Mouse (Mus musculus): ENCODE measurements around the gene Hsp90ab1. TPM values are rescaled to one million over a fixed set of nuclear protein-coding genes. Genes with fewer than 3 reads are reported as not detected.

Hsp90ab1 gene
- polyA plus RNA-seq, 1 experiment from 2014 or later: 1,593 TPM

- peaks cover 8% of the 10 kb centered on the region for H3K27me3 ChIP-seq
- H3K9me3 ChIP-seq: no peaks in the 10 kb centered on the region
- H3K27ac ChIP-seq: no peak overlapping the region
- no peaks in the 10 kb centered on the region for H3K36me3 ChIP-seq
- peaks cover 6% of the 10 kb centered on the region; the same call in 1 of the 2 replicates for H3K4me1 ChIP-seq (replicated peaks)
- H3K4me3 ChIP-seq: no peak overlapping the region
- H3K9ac ChIP-seq: no peak overlapping the region
- no peak for ATAC-seq (ENCODE audit: low FRiP score)
- H3K4me2 ChIP-seq: no peak overlapping the region
- WGBS: 82% methylated on average over 15 of the region's 15 CpGs
These were observed 34.2 kb upstream of the Hsp90ab1 start for GRCm38 (mm10) chr17:45606992-45607879.

GRCm38 (mm10) chr17:45602984-45603383 is 29.9 kb upstream of the Hsp90ab1 start:
- H3K4me3 ChIP-seq: no peak overlapping the region
- H3K4me1 ChIP-seq (replicated peaks): peaks cover 21% of the 10 kb centered on the region
- no peaks in the 10 kb centered on the region for H3K36me3 ChIP-seq
- no peak overlapping the region for H3K27ac ChIP-seq
- peaks cover 32% of the 10 kb centered on the region for H3K27me3 ChIP-seq
- H3K4me2 ChIP-seq: no peak overlapping the region
- 79% methylated on average over 3 of the region's 3 CpGs for WGBS
- no peak for ATAC-seq (ENCODE audit: low FRiP score)
- H3K9ac ChIP-seq: no peak overlapping the region
- H3K9me3 ChIP-seq: no peaks in the 10 kb centered on the region

GRCm38 (mm10) chr17:45601877-45602304 is 28.8 kb upstream of the Hsp90ab1 start, which contains the start of gene Mymx:
TSS of gene Mymx (minus strand) at chr17:45602102.
- no peaks in the 10 kb centered on the region for H3K9me3 ChIP-seq
- H3K9ac ChIP-seq: no peak within 1 kb of the TSS
- no peak within 1 kb of the TSS for H3K4me2 ChIP-seq
- no peak within 1 kb of the TSS for H3K4me3 ChIP-seq
- peaks cover 24% of the 10 kb centered on the region for H3K4me1 ChIP-seq (replicated peaks)
- WGBS: 22% methylated on average over 6 of the region's 6 CpGs
- H3K27ac ChIP-seq: no peak within 1 kb of the TSS
- peak; percentile 32; the same call in 1 of the 2 replicates for ATAC-seq (ENCODE audit: low FRiP score)
- H3K27me3 ChIP-seq: peaks cover 35% of the 10 kb centered on the region
- no peaks in the 10 kb centered on the region for H3K36me3 ChIP-seq

- Histone ChIP-seq H3K4me1 (replicated peaks) (peaks cover 30% of the 10 kb centered on the region), H3K9me3 (no peaks in the 10 kb centered on the region), H3K9ac (no peak overlapping the region), H3K27me3 (peaks cover 39% of the 10 kb centered on the region), H3K4me3 (no peak overlapping the region), H3K27ac (no peak overlapping the region), H3K4me2 (no peak overlapping the region), H3K36me3 (no peaks in the 10 kb centered on the region)
- WGBS: 13% methylated on average over 22 of the region's 22 CpGs
- ATAC-seq (ENCODE audit: low FRiP score): no peak
These were observed 28.3 kb upstream of the Hsp90ab1 start for GRCm38 (mm10) chr17:45601325-45601724.

- Histone ChIP-seq H3K27ac (no peak overlapping the region), H3K36me3 (no peaks in the 10 kb centered on the region), H3K4me1 (replicated peaks) (peaks cover 41% of the 10 kb centered on the region), H3K4me2 (no peak overlapping the region), H3K9me3 (no peaks in the 10 kb centered on the region), H3K9ac (no peak overlapping the region), H3K27me3 (peaks cover 42% of the 10 kb centered on the region), H3K4me3 (no peak overlapping the region)
- ATAC-seq (ENCODE audit: low FRiP score): no peak
- 56% methylated on average over 8 of the region's 8 CpGs for WGBS
These were observed 27.2 kb upstream of the Hsp90ab1 start for GRCm38 (mm10) chr17:45600267-45600666.

- 15% methylated on average over 32 of the region's 32 CpGs for WGBS
- no peaks in the 10 kb centered on the region for H3K9me3 ChIP-seq
- peaks cover 48% of the 10 kb centered on the region for H3K27me3 ChIP-seq
- no peaks in the 10 kb centered on the region for H3K36me3 ChIP-seq
- H3K27ac ChIP-seq: no peak within 1 kb of the TSS
- H3K9ac ChIP-seq: peak within 1 kb of the TSS; percentile 68
- peak within 1 kb of the TSS; percentile 56 for H3K4me2 ChIP-seq
- ATAC-seq (ENCODE audit: low FRiP score): no peak
- peaks cover 47% of the 10 kb centered on the region for H3K4me1 ChIP-seq (replicated peaks)
- H3K4me3 ChIP-seq: peak within 1 kb of the TSS; percentile 32
These were observed 26.6 kb upstream of the Hsp90ab1 start, which contains the start of gene Slc29a1 for GRCm38 (mm10) chr17:45599446-45600242. TSS of gene Slc29a1 (minus strand) at chr17:45599606.

GRCm38 (mm10) chr17:45598891-45599290 is 25.8 kb upstream of the Hsp90ab1 start:
- peaks cover 54% of the 10 kb centered on the region for H3K4me1 ChIP-seq (replicated peaks)
- H3K36me3 ChIP-seq: no peaks in the 10 kb centered on the region
- no peak for ATAC-seq (ENCODE audit: low FRiP score)
- H3K27me3 ChIP-seq: peaks cover 56% of the 10 kb centered on the region
- WGBS: 34% methylated on average over 3 of the region's 3 CpGs
- H3K9ac ChIP-seq: no peak overlapping the region
- H3K27ac ChIP-seq: no peak overlapping the region
- H3K9me3 ChIP-seq: no peaks in the 10 kb centered on the region
- H3K4me2 ChIP-seq: peak overlapping the region; percentile 56
- no peak overlapping the region for H3K4me3 ChIP-seq

- peaks cover 58% of the 10 kb centered on the region for H3K27me3 ChIP-seq
- no peak for ATAC-seq (ENCODE audit: low FRiP score)
These were observed 25.3 kb upstream of the Hsp90ab1 start for GRCm38 (mm10) chr17:45598376-45598775.

GRCm38 (mm10) chr17:45597787-45598186 is 24.7 kb upstream of the Hsp90ab1 start:
- Histone ChIP-seq H3K9me3 (no peaks in the 10 kb centered on the region), H3K36me3 (no peaks in the 10 kb centered on the region), H3K27ac (no peak overlapping the region), H3K4me3 (no peak overlapping the region), H3K27me3 (peaks cover 61% of the 10 kb centered on the region), H3K4me2 (no peak overlapping the region), H3K4me1 (replicated peaks) (peaks cover 65% of the 10 kb centered on the region), H3K9ac (no peak overlapping the region)
- 51% methylated on average over 3 of the region's 3 CpGs for WGBS
- no peak for ATAC-seq (ENCODE audit: low FRiP score)

More at GRCm38 (mm10) chr17:45598376-45598775, 25.3 kb upstream of the Hsp90ab1 start:
- Histone ChIP-seq H3K9me3 (no peaks in the 10 kb centered on the region), H3K36me3 (no peaks in the 10 kb centered on the region), H3K4me3 (no peak overlapping the region), H3K4me1 (replicated peaks) (peaks cover 60% of the 10 kb centered on the region), H3K27ac (no peak overlapping the region), H3K9ac (no peak overlapping the region), H3K4me2 (no peak overlapping the region)
- WGBS: 96% methylated on average over 2 of the region's 2 CpGs

GRCm38 (mm10) chr17:45596631-45597396 is 23.7 kb upstream of the Hsp90ab1 start:
- no peak overlapping the region for H3K4me3 ChIP-seq
- H3K27me3 ChIP-seq: peaks cover 60% of the 10 kb centered on the region
- 21% methylated on average over 11 of the region's 11 CpGs for WGBS
- H3K27ac ChIP-seq: peak overlapping the region; percentile 62
- no peak for ATAC-seq (ENCODE audit: low FRiP score)
- H3K36me3 ChIP-seq: no peaks in the 10 kb centered on the region
- H3K9ac ChIP-seq: no peak overlapping the region
- no peak overlapping the region for H3K4me2 ChIP-seq
- H3K9me3 ChIP-seq: no peaks in the 10 kb centered on the region
- peaks cover 71% of the 10 kb centered on the region for H3K4me1 ChIP-seq (replicated peaks)

- H3K9ac ChIP-seq: peak overlapping the region; percentile 73
- H3K36me3 ChIP-seq: no peaks in the 10 kb centered on the region
- no peaks in the 10 kb centered on the region for H3K9me3 ChIP-seq
- peak overlapping the region; percentile 47 for H3K4me3 ChIP-seq
- 5% methylated on average over 23 of the region's 23 CpGs for WGBS
- peak overlapping the region; percentile 92 for H3K4me2 ChIP-seq
- peak; percentile 36 for ATAC-seq (ENCODE audit: low FRiP score)
- peaks cover 50% of the 10 kb centered on the region for H3K27me3 ChIP-seq
- H3K27ac ChIP-seq: peak overlapping the region; percentile 62
- peaks cover 69% of the 10 kb centered on the region for H3K4me1 ChIP-seq (replicated peaks)
These were observed 22.8 kb upstream of the Hsp90ab1 start for GRCm38 (mm10) chr17:45595736-45596390.
